Mouse (Mus musculus) left cerebral cortex, postnatal 10 days (tissue): ENCODE data around the gene Notch1. TPM values are rescaled to one million over a fixed set of nuclear protein-coding genes. Genes with fewer than 3 reads are reported as not detected.

Source experiments
- DNase-seq, 2 experiments: peaks; one replicate each; pipeline ENCODE4 v3.0.0; 2021 to 2022; ENCODE audit warnings: low spot score in 2 of 2, mixed read lengths in 1 of 2; ENCODE audit errors: extremely low spot score in 1 of 2
- intact Hi-C: fragments of 180-260 bp; cut with DNase I; formaldehyde crosslinking; loops from one replicate; pipeline ENCODE4 v1.15.1; 2025
- total RNA-seq, 2 experiments: library from RNA; stranded (reverse); gene quantifications; 2 replicates each; pipeline ENCODE4 v1.2.3; 2021

Notch1 gene
- total RNA-seq, 2 experiments from 2014 or later: 26.4 to 30.5 TPM

DNA sequence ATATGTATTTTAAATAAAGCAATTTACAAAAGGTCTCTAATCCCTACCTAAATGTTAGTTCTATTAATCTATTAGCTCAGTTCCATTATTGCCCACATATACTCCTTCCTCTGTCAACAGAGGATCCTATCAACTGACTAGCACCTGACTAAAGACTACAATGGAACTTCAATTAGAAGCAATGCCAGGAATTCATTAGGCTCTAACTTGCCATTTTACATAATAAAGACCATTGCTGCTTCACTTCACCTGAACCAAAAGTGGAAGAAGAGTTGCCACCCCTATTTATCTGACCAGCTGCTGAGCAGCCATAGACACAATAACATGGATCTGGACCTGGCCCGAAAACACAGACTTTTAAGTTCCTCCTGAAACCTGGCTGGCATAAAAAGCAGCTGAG, 73.6 kb downstream of the Notch1 start:
- intact Hi-C loops: loop anchor here (10.0 kb wide), 1 partner anchor 462 kb away; the partner anchor contains the start of gene Surf6
- no peak for DNase-seq

DNA sequence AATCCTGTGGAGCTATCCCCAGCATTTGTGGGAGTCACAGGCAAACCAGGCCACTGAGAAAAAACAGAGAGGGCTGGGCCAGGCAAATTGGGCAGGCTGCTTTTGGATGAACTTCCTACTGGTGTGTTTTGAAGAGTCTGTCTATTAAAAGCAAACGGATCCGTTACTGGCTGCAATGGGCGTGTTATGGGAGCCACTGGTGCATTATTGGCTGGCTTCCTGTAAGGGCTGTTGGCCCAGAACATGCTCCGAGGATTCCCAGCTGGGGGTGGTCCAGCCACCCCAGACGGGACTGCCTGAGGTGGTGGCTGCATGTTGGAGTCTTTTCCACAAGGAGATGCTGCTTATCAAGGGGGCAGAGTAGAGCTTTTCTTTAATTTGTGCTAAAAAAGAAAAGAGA, 74.8 kb downstream of the Notch1 start:
- intact Hi-C loops: loop anchor here (10.0 kb wide), 1 partner anchor 463 kb away; the partner anchor contains the start of gene Surf6
- no peak for DNase-seq

DNA sequence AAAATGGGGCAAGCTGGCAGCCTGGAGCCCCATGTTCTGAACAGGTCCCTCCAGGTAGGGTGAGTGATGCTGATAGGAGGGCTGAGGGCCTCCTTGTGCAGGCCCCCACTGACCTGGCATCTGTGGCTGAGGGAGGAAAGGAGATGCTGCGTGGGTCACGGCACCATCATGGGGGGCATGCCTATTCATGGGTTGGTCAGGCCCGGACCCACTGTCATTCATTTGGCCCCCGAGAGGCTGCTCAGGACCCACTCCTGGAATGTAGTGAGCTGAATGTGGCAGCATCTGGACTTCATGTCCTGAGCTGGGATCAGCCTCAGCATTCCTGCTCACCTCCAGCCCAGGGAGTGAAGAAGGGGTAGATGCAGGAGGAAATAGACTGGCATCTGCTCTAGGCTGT, 75.2 kb downstream of the Notch1 start:
- no peak for DNase-seq
- intact Hi-C loops: loop anchor here (10.0 kb wide), 1 partner anchor 464 kb away; the partner anchor contains the start of gene Surf6

DNA sequence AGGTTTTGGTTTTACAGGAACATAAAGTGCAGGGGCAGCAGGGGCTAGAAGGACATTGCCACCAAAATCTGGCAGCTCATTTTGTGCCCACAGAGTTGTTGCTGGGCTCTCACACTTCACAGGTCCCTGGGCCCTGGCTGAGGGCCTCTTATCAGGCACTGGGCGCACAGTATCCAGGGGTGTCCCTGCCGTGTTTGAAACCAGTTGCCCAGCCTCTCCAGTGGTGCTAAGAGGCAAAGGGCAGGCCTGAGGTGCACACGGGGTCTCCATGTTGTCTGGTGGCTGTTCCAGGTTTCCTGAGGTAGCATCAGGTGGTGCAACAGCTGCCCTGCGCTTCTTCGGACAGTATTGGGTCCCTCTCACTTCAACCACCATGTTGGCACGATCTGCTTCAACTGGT, 76.8 kb downstream of the Notch1 start:
- intact Hi-C loops: loop anchor here (10.0 kb wide), 1 partner anchor 465 kb away; the partner anchor contains the start of gene Surf6
- DNase-seq: no peak

DNA sequence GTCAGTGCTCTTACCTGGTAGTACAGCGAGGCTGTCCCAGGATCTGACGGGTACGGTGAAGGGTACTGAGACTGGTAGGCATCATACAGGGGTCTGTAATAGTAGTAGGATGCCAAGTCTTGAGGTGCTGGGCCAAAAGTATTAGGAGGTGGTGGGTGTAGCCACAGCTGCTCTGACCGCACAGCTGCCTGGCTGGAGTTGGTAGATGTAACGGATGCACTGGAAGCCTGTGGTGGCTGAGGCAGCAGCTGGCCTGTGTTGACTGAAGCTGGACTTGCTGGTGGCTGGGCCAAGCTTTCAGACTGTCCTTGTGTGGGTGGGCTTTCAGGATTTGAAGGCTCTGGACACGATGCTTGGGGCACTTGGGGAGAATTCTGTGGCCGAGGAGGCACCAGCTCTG, 78.1 kb downstream of the Notch1 start:
- DNase-seq: no peak
- intact Hi-C loops: no loop called here

DNA sequence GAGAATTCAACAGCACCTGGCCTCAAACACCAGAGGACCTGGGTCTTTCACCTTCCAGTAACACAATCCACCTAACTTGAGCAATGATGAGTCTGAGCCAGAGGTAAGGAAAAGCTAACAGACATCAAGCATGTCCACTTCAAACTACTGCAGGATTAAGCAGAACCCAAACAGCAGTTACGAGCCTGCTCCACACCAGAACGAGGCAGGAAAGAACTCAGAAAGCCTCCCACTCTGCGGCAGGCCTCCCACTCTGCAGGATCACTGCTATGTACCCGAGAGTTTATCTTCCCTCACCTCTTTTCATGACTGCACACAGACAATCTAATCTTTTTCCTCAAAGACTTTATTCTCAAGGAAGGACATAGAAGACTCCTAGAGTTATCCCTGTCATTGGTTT, 79.2 kb downstream of the Notch1 start:
- intact Hi-C loops: no loop called here
- no peak for DNase-seq

DNA sequence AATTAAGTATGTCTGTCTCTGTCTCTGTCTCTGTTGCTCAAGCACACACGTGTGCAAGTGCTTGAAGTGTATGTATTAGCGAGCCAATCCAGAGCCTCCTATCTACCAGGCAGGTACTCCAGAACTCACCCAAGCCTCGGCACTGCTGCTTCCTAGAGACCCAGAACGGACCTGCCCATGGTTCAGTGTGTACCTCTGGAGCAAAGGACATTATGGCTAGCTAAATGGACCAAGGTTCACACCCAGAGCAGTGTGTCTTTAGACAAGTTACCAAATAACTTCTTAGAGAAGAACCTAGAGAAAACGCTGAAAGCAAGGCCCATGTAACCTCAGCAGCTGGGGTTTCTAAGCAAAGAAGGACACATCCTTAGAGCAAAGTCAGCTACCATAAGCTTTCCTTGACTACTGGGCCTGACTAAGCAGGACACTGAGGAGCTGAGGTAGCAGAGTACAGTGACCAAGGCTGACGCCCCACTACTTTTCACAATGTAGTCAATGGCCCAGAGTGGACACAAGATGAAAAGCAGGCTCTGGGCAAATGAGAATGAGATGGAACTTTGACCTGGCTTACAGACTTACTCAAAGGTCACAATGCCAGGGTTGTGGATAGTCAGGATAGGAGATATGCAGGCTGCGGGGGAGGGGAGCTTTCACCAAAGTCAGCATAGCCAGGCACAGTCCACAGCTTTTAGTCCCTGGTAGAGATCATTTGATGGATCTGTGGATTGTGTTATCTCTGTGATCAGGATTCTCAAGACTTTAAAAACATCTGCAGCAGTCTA, 81.5 kb downstream of the Notch1 start:
- intact Hi-C loops: no loop called here
- no peak for DNase-seq

DNA sequence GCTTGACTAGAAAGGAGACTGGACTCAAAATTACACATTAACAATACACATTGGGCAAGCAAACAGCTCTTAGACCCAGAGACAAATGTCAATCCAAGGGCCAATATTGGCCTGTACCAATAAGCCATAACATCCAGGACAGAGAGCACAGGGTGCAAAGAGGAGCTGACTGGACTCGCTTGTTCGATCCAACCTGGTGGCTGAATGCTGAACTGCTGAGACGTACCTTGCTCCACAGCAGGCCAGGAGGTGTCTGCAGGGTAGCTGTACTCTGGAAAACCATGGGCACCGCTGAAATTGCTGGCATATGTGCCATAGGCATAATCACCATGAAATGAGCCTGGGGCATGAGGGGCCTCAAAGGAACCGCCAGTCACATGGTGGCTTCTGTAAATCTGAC, 86.6 kb downstream of the Notch1 start:
- intact Hi-C loops: loop anchor here (5.0 kb wide), 1 partner anchor 58 kb away; no protein-coding TSS in a partner anchor
- no peak for DNase-seq

DNA sequence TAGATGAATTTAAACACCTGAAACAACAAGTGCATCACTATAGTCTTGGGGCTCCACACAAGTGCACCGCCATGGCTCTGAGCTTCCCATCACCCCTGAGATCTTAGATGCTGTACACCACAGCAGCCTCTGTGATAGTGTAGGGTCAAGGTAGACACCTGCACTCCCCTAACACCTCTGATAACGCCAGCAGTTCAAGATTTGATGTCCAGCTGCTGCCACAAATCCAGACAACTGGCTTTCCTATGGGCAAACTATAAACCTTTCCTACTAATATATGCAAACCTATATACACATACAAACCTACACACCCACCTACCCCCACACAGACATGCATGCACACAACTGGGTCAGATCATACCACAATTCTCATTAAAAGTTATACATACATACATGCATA, 91.9 kb downstream of the Notch1 start:
- intact Hi-C loops: no loop called here
- DNase-seq: no peak

DNA sequence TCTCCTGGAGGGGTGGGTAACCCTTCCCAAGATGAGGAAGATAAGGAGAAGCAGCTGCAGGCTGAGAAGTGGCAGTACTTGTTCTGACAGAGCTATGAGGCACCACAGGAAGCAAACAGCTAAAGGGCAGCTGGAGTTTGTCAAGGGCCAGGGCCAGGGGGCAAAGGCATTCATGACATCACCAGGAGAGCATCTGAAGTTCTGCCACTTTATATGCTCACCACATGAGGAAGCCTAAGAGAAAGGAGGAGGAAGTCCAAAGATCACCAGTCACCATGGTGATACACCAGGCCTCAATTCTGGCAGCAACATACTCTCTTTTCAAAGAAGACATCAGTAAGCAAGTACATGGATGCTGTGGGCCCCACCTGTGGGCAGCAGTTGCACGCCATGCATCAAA, 93.4 kb downstream of the Notch1 start:
- DNase-seq: no peak
- intact Hi-C loops: no loop called here

DNA sequence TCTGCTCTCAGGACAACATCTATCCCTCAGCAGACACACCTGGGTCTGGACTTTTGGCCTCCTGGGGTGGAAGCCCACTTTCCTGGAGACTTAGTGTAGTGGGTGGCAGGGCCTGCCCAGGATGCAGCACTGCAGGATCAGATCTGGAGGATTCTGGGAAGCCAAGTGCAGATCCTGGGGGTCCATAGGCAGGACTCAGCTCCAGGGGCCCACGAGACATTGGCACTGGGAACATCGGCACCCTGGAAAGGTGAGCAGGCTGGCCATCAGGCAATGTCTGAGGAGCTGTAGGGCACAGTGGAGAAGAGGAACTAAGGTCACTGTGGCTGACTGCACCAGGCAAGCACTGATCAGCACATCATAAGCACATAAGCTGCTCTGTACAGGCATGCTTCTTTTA, 94.5 kb downstream of the Notch1 start:
- intact Hi-C loops: no loop called here
- no peak for DNase-seq

DNA sequence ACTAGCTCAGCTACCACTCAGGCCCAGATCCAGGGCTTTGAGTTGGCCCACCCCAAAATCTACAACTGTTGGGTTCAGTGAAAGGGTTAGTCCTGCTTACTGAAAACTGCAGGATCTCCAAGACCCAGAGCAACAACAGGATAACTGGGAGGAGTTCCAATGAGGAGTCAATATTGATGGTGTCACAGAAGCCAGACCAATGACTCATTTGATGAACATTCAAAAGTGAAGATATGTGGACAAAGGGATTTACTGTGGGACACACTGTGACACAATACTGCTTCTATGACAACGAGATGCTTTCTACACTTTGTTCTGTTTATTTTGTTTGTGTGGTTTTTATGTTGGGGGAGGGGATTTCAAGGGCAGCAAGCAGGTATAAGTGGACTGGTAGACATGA, 98.3 kb downstream of the Notch1 start:
- intact Hi-C loops: no loop called here
- no peak for DNase-seq

DNA sequence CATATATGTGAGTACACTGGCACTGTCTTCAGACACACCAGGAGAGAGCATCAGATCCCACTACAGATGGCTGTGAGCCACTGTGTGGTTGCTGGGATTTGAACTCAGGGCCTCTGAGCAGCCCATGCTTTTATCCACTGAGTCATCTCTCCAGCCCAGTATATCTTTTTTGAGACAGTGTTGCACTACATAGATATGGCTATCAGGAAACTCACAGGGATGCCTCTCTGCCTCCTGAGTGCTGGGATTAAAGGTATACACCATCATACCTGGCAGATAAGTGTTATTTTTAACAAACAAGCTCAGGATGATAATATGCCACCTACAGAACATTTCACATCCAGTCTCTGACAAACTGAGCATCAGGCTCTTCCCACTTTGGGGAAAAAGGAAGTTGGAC, 99.4 kb downstream of the Notch1 start:
- no peak for DNase-seq
- intact Hi-C loops: no loop called here

DNA sequence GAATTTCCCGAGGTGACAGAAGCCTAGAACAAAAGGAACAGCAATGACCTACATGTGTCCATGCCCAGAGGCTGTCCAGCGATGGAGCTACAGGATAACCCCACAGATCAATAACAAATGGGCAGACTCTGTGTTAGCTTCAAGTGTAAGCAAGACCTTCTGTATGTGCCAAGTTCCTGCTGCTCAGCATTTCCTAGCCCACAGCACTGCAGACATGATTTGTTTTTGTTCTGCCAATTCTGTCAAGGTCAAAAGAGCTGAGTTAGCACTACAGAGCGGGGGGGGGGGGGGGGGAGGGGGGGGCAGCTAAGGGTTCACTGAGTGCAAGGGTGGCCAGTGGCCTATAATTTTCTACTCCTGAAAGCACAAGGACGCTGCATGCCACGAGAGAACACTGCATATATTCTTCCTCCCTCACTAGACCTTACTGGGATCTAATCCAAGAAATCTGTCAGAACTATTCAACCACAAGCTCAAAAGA, 105.5 kb downstream of the Notch1 start:
- intact Hi-C loops: no loop called here
- no peak for DNase-seq

DNA sequence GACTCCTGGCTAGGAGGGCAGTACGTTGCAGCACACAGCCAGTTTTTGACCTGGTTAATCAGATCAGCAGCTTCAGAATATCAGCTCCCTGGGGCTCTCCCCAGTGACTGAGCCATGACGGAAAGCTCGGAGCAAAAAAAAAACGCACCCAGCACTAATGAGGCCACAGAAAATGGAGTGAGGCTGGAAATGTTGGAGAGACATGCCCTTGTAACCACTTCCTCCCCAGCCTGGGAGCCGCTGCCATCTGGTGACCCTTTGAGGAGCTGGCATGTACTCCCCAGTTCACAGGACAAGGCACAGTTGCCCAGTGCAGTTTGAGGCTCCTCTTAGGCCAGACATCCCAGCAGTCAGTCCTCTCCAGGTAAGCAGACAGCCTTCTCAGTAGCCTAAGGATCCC, 106.4 kb downstream of the Notch1 start:
- no peak for DNase-seq
- intact Hi-C loops: no loop called here

DNA sequence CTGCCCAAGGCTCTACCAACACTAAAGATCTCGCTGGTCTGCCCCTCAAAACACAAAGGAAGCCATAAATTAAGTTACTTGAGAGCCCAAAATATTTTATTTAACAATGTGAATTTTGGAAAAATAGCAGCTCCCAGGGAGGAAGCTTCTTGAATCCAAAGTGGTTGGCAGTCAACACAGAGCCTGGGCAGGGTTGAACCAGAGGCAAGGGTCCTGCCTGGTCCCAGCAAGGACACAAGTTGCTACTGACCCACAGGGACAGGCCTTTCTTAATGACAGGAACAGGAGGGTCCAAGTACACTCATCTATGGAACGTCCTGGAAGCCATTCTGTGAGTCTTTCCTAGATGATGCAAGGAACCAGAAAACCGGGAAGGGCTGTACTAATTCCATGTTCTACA, 107.1 kb downstream of the Notch1 start:
- intact Hi-C loops: no loop called here
- no peak for DNase-seq

DNA sequence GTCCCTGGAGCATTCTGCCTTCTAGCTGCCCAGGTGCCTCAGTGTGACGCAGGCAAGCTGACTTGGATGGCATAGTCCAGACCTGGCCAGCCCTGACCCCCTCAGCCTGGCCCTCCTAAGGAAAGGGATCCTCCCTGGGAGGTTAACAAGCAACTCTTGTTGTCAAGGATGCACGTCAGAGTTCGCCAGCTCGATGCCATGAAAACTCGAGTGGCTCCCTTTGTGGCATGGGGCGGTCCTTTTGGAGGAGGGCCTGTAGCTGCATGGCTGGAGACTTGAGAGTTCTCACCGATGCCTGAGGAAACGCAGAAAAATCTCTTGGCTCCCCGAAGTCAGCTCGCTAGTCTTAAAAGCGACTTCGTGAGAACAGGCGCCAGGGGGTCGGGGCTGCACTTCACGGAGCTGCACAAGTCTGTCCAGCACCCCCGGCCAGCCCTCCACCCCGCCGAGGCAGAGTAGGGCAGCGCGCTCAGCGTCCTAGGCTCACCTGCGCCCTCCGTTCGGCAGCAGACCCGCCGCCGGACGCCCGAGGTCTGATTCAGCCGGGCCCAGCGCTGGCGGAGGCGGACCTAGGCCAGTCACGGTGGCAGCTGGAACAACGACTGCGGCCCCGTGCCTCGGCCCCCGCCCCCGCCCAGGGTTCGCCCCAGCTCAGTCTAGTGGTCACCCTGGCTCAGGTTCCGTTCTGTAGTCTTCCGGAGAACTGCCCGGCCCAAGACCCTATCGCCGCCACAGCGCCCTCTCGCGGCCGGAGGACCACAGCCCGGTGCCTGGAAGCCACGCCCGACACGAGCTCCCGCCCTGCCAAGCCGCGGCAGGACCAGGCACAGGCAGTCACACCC, 107.7 kb downstream of the Notch1 start, which contains the start of gene Inpp5e:
Gene Inpp5e, minus strand, starts transcription at position 689 of the 842 bp plus-strand sequence.
- intact Hi-C loops: no loop called here
- DNase-seq: peak; percentile 93 to 96
